Mouse (Mus musculus) mouse embryonic stem cell (cell line): ENCODE results near the gene Gm3604.
"Not testable (repeated sequence)": the region's sequence is repeated elsewhere in the genome, so short reads cannot be mapped to it uniquely, and the experiment has no call there.

ENCODE experiments used
- in situ Hi-C, 2 experiments: fragments of 300-500 bp; cut with MboI; formaldehyde crosslinking; loops; 1 replicate in 1 of 2; 3 replicates in 1 of 2; pipeline ENCODE4 v1.14.3; 2019 to 2020; ENCODE audit warnings: low sequenced_read_pairs in 2 of 2, low pct_unique_long_range_greater_than_20kb in 1 of 2, mixed read lengths in 1 of 2; ENCODE audit not compliant: unreplicated experiment in 1 of 2

Gm3604 gene

GRCm38 (mm10) chr13:62382952-62383351 is at the start of gene Gm3604:
TSS of gene Gm3604 (minus strand) at chr13:62383177.
- in situ Hi-C loops = not testable (repeated sequence)

- in situ Hi-C loops = not testable (repeated sequence)
Measured at GRCm38 (mm10) chr13:62399206-62399605, 16.2 kb upstream of the Gm3604 start.

- in situ Hi-C loops = not testable (repeated sequence)
Measured at GRCm38 (mm10) chr13:62390076-62390620, 7.2 kb upstream of the Gm3604 start.

- in situ Hi-C loops = no loop called here
Measured at GRCm38 (mm10) chr13:62331786-62332185, 51.2 kb downstream of the Gm3604 start.

DNA sequence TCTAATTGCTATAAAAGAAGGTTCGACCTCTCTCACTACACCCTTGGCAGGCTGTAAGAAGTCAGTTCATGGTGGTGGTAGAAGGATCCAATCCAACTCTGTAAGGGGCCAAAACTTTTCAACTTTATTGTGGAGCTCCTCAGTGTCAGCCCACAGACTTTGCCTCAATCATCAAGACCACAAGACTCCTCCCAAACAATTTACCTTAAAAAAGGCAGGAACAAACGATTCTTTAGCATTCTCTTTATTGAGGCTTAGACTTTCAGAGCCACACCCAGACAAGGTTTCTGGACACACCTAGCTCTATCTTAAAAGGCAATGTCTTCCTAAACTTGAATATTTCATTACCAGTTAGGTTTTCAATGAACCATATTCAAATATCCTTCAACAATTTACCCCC is 51.6 kb downstream of the Gm3604 start:
- in situ Hi-C loops = no loop called here
